Mouse (Mus musculus) heart, adult 2 months (tissue): ENCODE measurements around the gene Itprid2.

Experiments
- CTCF ChIP-seq: fragments of 200-600 bp; IDR thresholded peaks from 2 replicates; pipeline ENCODE4 v1.8.1; 2022; ENCODE audit warnings: antibody characterized with exemption, mild to moderate bottlenecking, moderate library complexity
- EP300 ChIP-seq: fragments of 200-500 bp; IDR thresholded peaks from 2 replicates; pipeline ENCODE4 v1.6.1; 2011; ENCODE audit warnings: low read depth, low read length, control low read depth; ENCODE audit not compliant: insufficient read depth
- POLR2A ChIP-seq: fragments of 200-500 bp; IDR thresholded peaks from 2 replicates; pipeline ENCODE4 v1.6.1; 2011; ENCODE audit warnings: mild to moderate bottlenecking, low read depth, low read length, control low read depth; ENCODE audit not compliant: insufficient read depth

DNA sequence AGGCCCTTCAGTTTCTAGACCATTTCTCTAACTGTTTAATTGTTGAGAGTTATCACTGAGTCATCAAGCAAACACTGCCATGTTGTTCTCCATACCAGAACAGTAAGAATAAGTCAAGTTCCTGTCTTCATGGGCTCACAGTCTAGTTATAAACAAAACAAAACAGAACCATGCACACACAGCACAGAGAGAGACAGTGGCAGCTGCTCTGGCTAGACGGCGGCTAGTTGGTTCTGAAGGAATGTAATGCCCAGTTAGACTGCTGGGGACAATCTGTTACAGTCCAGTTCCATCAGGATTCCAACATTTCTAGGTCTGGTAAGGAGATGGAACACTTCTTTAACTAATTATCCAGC lies 18.6 kb downstream of the Itprid2 start:
- TF ChIP-seq CTCF, result no peak
- no peak for TF ChIP-seq POLR2A
- no peak for TF ChIP-seq EP300
